Mouse (Mus musculus) gastrocnemius, postnatal 36 days (tissue): ENCODE results near the gene 6330409D20Rik. TPM values are rescaled to one million over a fixed set of nuclear protein-coding genes. Genes with fewer than 3 reads are reported as not detected.

Source experiments
- microRNA-seq, 2 experiments: library from miRNA; unstranded; fragments of <30 nt; microRNA quantifications; one replicate each; pipeline ENCODE4 v1.2.0; 2021
- total RNA-seq, 2 experiments: library from RNA; stranded (reverse); gene quantifications; 2 replicates each; pipeline ENCODE4 v1.2.3; 2021

The 6330409D20Rik gene
- total RNA-seq, 2 experiments from 2014 or later = not detected

Small RNAs within 50 kb of the gene (microRNA-seq; reads per million reads assigned to microRNA genes)
- 0 reads per million in 2 experiments for gene Mir2861
- 0 reads per million in 2 experiments for gene Mir3960
- 0 reads per million in 2 experiments for gene Mir8093

Other genes starting within 250 kb of the 6330409D20Rik start
- 1 to 10 TPM; 2.6 to 2.7 TPM for gene Fam102a, start 205.7 kb downstream of the 6330409D20Rik start, total RNA-seq
- 10 to 100 TPM; 10.3 to 11.0 TPM for gene Dpm2, start 170.2 kb downstream of the 6330409D20Rik start, total RNA-seq
- not detected for gene Pip5kl1, start 166.2 kb downstream of the 6330409D20Rik start, total RNA-seq
- not detected for gene 9430097D07Rik, start 165.3 kb downstream of the 6330409D20Rik start, total RNA-seq
- 10 to 100 TPM; 14.1 to 21.7 TPM for gene St6galnac4, start 153.9 kb downstream of the 6330409D20Rik start, total RNA-seq
- 10 to 100 TPM; 34.9 to 46.5 TPM for gene St6galnac6, start 141.3 kb downstream of the 6330409D20Rik start, total RNA-seq
- 1,000 to 10,000 TPM; 1,818 to 2,240 TPM for gene Ak1, start 119.3 kb downstream of the 6330409D20Rik start, total RNA-seq
- 10 to 100 TPM; 23.9 to 26.7 TPM for gene Eng, start 94.4 kb downstream of the 6330409D20Rik start, total RNA-seq
- gene Fpgs, start 36.9 kb downstream of the 6330409D20Rik start, total RNA-seq = 1 to 10 TPM; 4.4 to 4.5 TPM
- gene Cdk9, start 27.9 kb downstream of the 6330409D20Rik start, total RNA-seq = 10 to 100 TPM; 18.1 to 21.0 TPM
- 1 to 10 TPM; 6.4 to 7.0 TPM for gene Sh2d3c, start 20.0 kb downstream of the 6330409D20Rik start, total RNA-seq
- 1 to 10 TPM; 3.9 to 5.1 TPM for gene Tor2a, start 16.2 kb upstream of the 6330409D20Rik start, total RNA-seq
- gene Ttc16, start 34.6 kb upstream of the 6330409D20Rik start, total RNA-seq = not detected
- 1 to 10 TPM; 2.0 to 2.1 TPM for gene Ptrh1, start 34.8 kb upstream of the 6330409D20Rik start, total RNA-seq
- not detected for gene Cfap157, start 43.4 kb upstream of the 6330409D20Rik start, total RNA-seq
- 1 to 10 TPM; 2.2 to 3.6 TPM for gene Stxbp1, start 106.2 kb upstream of the 6330409D20Rik start, total RNA-seq
- 1 to 10 TPM; 5.5 to 7.7 TPM for gene Fam129b, start 135.1 kb upstream of the 6330409D20Rik start, total RNA-seq
- 10 to 100 TPM; 45.3 to 75.3 TPM for gene Rpl12, start 220.5 kb upstream of the 6330409D20Rik start, total RNA-seq
- gene Lrsam1, start 220.6 kb upstream of the 6330409D20Rik start, total RNA-seq = 1 to 10 TPM; 9.1 to 9.4 TPM
- 1 to 10 TPM; 9.1 to 10.0 TPM for gene Slc2a8, start 241.1 kb upstream of the 6330409D20Rik start, total RNA-seq